Mouse (Mus musculus) liver, adult 2 months (tissue): Measurements from ENCODE around the gene Wdtc1. TPM values are rescaled to one million over a fixed set of nuclear protein-coding genes. Genes with fewer than 3 reads are reported as not detected.

Experiments
- DNase-seq: peaks from one replicate; pipeline ENCODE4 v3.0.0-alpha.2; 2011; ENCODE audit warnings: low read depth, low spot score; ENCODE audit errors: extremely low read depth
- H3K27ac ChIP-seq: fragments of 200-500 bp; replicated peaks from 2 replicates; pipeline ENCODE4 v1.5.1; 2012; ENCODE audit warnings: low read depth, mild to moderate bottlenecking, control low read depth, inconsistent platforms, low read length; ENCODE audit not compliant: insufficient read depth
- H3K27me3 ChIP-seq: fragments of 200-500 bp; 2 replicates; pipeline ENCODE4 v1.6.1; 2012; ENCODE audit warnings: mild to moderate bottlenecking, moderate library complexity, low read length, inconsistent platforms; ENCODE audit not compliant: control insufficient read depth, insufficient read depth
- H3K36me3 ChIP-seq: fragments of 200-500 bp; 2 replicates; pipeline ENCODE4 v1.6.1; 2012; ENCODE audit warnings: low read length, inconsistent platforms; ENCODE audit not compliant: control insufficient read depth, insufficient read depth
- H3K4me1 ChIP-seq: fragments of 200-500 bp; 2 replicates; pipeline ENCODE4 v1.6.1; 2011; ENCODE audit warnings: low read length; ENCODE audit not compliant: control insufficient read depth, insufficient read depth
- H3K4me3 ChIP-seq: fragments of 200-500 bp; 2 replicates; pipeline ENCODE4 v1.5.1; 2011; ENCODE audit warnings: low read depth, mild to moderate bottlenecking, control low read depth, low read length, moderate library complexity; ENCODE audit not compliant: insufficient read depth
- H3K79me2 ChIP-seq: fragments of 200-500 bp; 2 replicates; pipeline ENCODE4 v1.6.1; 2012; ENCODE audit warnings: inconsistent platforms, mild to moderate bottlenecking, low read length, moderate library complexity; ENCODE audit not compliant: control insufficient read depth, insufficient read depth
- H3K9ac ChIP-seq: fragments of 200-500 bp; 2 replicates; pipeline ENCODE4 v1.6.1; 2012; ENCODE audit warnings: low read depth, mild to moderate bottlenecking, control low read depth, inconsistent platforms, low read length
- CTCF ChIP-seq: fragments of 200-500 bp; IDR thresholded peaks from 2 replicates; pipeline ENCODE4 v1.5.1; 2011; ENCODE audit warnings: low read depth, low read length, control low read depth
- POLR2A ChIP-seq: fragments of 200-500 bp; IDR thresholded peaks from 2 replicates; pipeline ENCODE4 v1.6.1; 2011; ENCODE audit warnings: low read length, control low read depth; ENCODE audit not compliant: insufficient read depth; ENCODE audit errors: extremely low read depth
- WGBS: fragments of 180-500 bp; shearing (Covaris S2); methylation state at CpG from one replicate; pipeline ENCODE4 v1.1.7; 2018; 5-methylcytosine and 5-hydroxymethylcytosine counted together
- polyA plus RNA-seq: library from polyadenylated mRNA; depleted of rRNA; stranded (reverse); fragments of >200 nt; gene quantifications from 2 replicates; pipeline ENCODE4 v1.2.3, GENCODE M21; 2012
- total RNA-seq: library from RNA; depleted of rRNA; stranded (reverse); fragments of >200 nt; gene quantifications from 2 replicates; pipeline ENCODE4 v1.2.3, GENCODE M21; 2014

Gene Wdtc1
- total and polyA plus RNA-seq, 2 experiments, result 20.6 to 83.3 TPM

DNA sequence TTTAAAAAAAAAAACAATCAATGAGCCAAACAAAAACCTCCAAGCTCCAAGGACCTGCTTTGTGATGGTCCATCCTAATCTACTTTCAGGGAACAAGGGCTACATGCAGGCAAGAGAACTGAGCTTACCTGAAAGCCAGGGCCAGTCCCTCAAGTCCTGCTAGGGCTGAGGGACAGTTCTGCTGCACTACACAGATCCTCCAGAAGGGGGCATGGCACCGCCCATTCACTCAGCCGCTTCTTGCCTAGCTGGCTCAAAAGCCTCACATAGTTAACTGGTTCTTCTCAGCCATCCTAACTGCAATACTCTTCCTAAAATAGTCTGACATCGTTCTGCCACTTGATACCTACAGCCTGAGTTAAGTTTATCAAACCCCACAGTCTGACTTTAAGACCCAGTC, 46.0 kb downstream of the Wdtc1 start:
- WGBS, result 61% methylated on average over 3 of the region's 3 CpGs
- Histone ChIP-seq H3K4me1 (no peaks in the 10 kb centered on the region), H3K27ac (no peak overlapping the region), H3K4me3 (no peak overlapping the region), H3K9ac (no peak overlapping the region), H3K27me3 (no peaks in the 10 kb centered on the region), H3K36me3 (peaks cover 19% of the 10 kb centered on the region), H3K79me2 (no peaks in the 10 kb centered on the region)
- DNase-seq, result peak; percentile 43
- TF ChIP-seq POLR2A, result no peak
- peak; percentile 94 for TF ChIP-seq CTCF

DNA sequence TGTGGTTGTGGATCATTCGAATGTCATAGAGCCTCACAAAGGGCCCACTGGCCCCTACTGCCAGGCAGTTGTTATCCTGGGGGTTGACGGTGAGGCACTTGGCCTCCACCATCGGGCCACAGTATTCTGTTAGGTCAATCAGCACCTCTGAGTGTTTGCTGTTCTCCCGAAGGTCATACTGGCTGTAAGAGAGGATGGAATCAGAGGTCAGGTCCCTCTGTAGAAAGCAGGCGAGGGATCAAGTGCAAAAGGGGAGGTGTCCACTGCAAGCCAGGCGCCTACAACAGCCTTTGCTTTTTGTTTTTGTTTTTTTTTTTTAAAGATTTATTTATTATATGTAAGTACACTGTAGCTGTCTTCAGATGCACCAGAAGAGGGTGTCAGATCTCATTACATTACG, 47.5 kb downstream of the Wdtc1 start:
- Histone ChIP-seq H3K4me3 (no peak overlapping the region), H3K9ac (no peak overlapping the region), H3K27me3 (no peaks in the 10 kb centered on the region), H3K4me1 (no peaks in the 10 kb centered on the region), H3K79me2 (no peaks in the 10 kb centered on the region), H3K27ac (no peak overlapping the region), H3K36me3 (peaks cover 28% of the 10 kb centered on the region)
- DNase-seq, result no peak
- WGBS, result 69% methylated on average over 7 of the region's 7 CpGs
- TF ChIP-seq CTCF, result no peak
- no peak for TF ChIP-seq POLR2A

DNA sequence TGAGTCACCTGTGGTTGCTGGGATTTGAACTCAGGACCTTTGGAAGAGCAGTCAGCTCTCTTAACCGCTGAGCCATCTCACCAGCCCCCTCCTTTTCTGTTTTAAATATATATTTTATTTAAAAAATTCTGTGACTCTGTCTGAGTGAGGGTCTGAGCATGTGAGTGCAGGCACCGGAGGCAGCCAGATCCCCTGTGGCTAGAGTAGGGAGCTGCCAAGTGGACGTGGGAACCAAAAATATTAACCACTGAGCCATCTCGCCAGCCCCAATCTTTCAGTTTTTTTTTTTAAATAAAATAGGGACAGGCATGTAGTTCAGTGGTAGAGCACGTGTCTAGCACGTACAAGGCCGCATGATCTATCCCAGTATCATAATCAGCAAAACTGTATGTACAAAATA, 48.5 kb downstream of the Wdtc1 start:
- H3K79me2 ChIP-seq, result no peaks in the 10 kb centered on the region
- H3K27ac ChIP-seq, result no peak overlapping the region
- no peaks in the 10 kb centered on the region for H3K4me1 ChIP-seq
- no peak overlapping the region for H3K9ac ChIP-seq
- no peak overlapping the region for H3K4me3 ChIP-seq
- TF ChIP-seq CTCF (no peak), POLR2A (no peak)
- 94% methylated on average over 7 of the region's 7 CpGs for WGBS
- no peaks in the 10 kb centered on the region for H3K27me3 ChIP-seq
- no peak for DNase-seq
- H3K36me3 ChIP-seq, result peaks cover 35% of the 10 kb centered on the region

DNA sequence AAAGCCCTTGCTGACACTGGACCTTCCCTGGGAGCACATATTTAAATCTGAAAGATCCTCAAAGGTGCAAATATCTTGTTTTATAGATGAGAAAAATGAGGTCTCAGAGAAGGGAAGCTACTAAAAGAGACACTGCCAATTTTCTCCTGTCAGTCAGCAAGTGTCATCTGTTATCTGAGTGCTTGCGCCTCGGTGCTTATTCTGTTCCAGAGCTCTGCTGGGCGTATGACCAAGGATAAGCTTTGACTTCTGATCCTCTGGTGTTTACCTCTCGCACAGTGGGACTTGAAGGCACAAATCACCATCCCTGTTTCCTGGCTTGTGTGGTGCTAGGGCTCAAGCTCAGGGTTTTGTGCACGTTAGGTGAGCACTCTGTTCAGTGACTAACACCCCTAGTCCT, 50.6 kb downstream of the Wdtc1 start:
- no peaks in the 10 kb centered on the region for H3K4me1 ChIP-seq
- no peak for TF ChIP-seq POLR2A
- TF ChIP-seq CTCF, result no peak
- no peak overlapping the region for H3K4me3 ChIP-seq
- H3K79me2 ChIP-seq, result no peaks in the 10 kb centered on the region
- H3K9ac ChIP-seq, result no peak overlapping the region
- WGBS, result 61% methylated on average over 5 of the region's 5 CpGs
- no peaks in the 10 kb centered on the region for H3K27me3 ChIP-seq
- no peak overlapping the region for H3K27ac ChIP-seq
- peaks cover 32% of the 10 kb centered on the region for H3K36me3 ChIP-seq
- peak; percentile 46 for DNase-seq

DNA sequence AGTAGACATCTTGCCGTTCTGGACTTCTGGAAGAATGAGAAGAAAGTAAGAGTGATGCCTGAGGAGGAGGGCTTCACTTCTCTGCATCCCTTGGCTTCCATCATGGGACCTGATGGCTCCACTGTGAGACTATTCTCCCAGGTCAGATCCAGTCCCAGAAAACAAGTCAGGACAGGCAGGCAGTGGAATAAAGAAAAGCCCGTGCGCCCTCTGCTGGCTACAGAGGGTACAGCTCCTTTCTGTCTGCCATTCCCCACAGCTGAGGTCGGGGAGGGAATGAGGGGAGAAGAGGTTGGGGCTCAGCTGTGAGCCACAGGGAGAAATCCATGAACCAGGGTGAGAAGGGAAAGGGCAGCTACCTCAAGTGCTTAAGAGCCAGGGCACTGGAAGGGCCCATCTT, 51.5 kb downstream of the Wdtc1 start:
- TF ChIP-seq CTCF (peak; percentile 84), POLR2A (no peak)
- H3K27me3 ChIP-seq, result no peaks in the 10 kb centered on the region
- H3K9ac ChIP-seq, result no peak overlapping the region
- H3K27ac ChIP-seq, result no peak overlapping the region
- H3K4me1 ChIP-seq, result no peaks in the 10 kb centered on the region
- DNase-seq, result no peak
- H3K79me2 ChIP-seq, result no peaks in the 10 kb centered on the region
- H3K4me3 ChIP-seq, result no peak overlapping the region
- peaks cover 34% of the 10 kb centered on the region for H3K36me3 ChIP-seq
- WGBS, result 27% methylated on average over 4 of the region's 4 CpGs

DNA sequence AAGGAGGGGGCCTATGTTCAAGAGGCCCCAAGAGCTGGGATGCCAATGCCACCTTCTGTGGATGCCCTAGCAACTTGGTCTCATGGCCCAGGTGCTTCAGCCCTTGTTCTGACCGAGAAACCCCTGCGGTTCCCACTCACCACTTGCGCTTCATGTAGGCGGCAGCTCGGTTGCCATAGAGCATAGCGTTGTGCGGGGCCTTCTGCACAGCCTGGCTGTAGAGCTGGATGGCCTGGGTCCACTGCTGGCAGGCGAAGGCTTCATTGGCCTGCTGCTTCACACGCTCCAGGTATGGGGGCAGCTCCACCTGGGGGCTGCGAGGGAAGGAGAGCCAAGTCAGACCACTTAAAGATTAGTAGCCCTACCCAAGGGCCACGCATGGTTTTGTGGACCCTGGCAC, 52.9 kb downstream of the Wdtc1 start:
- DNase-seq, result no peak
- 94% methylated on average over 11 of the region's 11 CpGs for WGBS
- no peak overlapping the region for H3K4me3 ChIP-seq
- no peak overlapping the region for H3K27ac ChIP-seq
- TF ChIP-seq POLR2A, result no peak
- TF ChIP-seq CTCF, result no peak
- H3K36me3 ChIP-seq, result peaks cover 36% of the 10 kb centered on the region
- H3K27me3 ChIP-seq, result no peaks in the 10 kb centered on the region
- H3K79me2 ChIP-seq, result no peaks in the 10 kb centered on the region
- H3K4me1 ChIP-seq, result no peaks in the 10 kb centered on the region
- no peak overlapping the region for H3K9ac ChIP-seq
